Mouse (Mus musculus) spleen, adult 18-20 months (tissue): ENCODE measurements around the gene Pdcd1.
"Not testable (repeated sequence)": the region's sequence is repeated elsewhere in the genome, so short reads cannot be mapped to it uniquely, and the experiment has no call there.

Experiments used
- DNase-seq, 2 experiments: peaks; one replicate each; pipeline ENCODE4 v3.0.0; 2022; ENCODE audit warnings: mixed read lengths in 2 of 2

The Pdcd1 gene

GRCm38 (mm10) chr1:94052373-94052772 lies at the start of gene Pdcd1:
Pdcd1 (minus strand) TSS chr1:94052553.
- no peak for DNase-seq

DNA sequence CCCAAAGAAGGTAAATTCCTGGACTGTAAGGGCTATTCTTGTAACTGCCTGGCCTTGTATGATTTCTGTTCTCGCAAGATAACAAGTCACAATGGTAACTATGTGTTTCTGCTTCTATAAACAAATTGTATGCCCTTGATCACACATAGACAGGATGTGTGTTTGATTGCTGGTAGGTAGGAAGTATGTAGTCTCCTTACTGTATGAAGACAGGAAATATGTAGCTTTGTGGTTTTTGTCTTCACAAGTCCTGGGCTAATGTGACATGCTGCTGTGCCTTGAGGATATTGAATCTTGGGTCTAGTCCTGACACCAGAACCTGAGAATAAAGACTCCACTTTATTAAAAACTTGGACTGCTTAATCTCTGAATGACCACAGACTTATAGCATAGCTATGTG lies 39.4 kb upstream of the Pdcd1 start:
- DNase-seq, result no peak

- no peak for DNase-seq
These were observed 34.1 kb upstream of the Pdcd1 start for GRCm38 (mm10) chr1:94086311-94086898.

GRCm38 (mm10) chr1:94085324-94086105 lies 33.2 kb upstream of the Pdcd1 start:
- DNase-seq, result no peak

DNA sequence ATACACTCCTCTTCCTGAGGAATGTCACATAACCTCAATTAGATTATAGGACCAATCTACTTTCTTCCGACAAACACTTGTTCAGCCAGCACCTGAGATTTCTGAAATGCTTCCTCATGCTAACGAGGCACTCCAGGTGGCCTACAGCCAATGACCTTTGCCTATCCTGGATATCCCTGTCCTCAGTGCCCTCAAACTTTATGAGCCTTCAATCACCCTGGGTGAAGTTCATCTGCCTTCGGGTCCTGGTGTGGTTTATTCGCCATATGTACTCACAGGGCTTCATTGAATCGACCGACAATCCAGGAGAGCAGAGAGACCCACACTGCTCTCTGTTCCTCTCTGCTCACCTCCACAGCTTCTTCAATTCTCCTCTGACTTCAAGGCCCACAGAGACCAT lies 29.4 kb upstream of the Pdcd1 start:
- no peak for DNase-seq

- no peak for DNase-seq
These were observed 28.8 kb upstream of the Pdcd1 start for GRCm38 (mm10) chr1:94081191-94081590.

GRCm38 (mm10) chr1:94080718-94081117 lies 28.4 kb upstream of the Pdcd1 start:
- DNase-seq, result no peak

DNA sequence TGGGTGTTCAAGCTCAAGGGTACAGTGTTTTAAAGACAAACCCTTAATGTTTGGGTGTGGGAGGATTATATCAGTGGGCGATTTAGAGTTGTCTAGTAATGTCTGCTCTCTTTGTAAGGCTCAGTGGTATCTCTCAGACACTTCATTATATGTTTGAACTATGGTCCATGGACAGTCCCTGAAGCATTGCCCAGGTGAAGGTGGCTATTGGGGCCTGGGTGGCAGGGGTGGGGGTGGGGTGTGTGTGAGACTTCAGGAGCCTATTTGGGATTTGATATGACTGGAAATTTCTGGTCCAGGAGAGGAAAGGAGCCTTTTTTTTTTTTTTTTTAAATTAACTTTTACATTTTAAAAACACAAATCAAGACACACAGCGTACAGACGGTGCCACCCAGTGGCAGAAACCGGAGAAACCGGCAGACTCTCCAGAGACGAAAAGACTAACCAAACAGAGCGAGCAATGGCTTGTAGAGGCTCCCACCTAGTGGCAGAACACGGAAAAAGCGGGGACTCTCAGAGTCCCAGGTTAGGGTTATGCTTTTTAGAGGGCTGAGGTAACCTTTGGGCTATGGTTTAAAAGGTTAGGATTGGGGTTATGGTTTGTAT lies 26.6 kb upstream of the Pdcd1 start:
- DNase-seq, result peak; percentile 58 to 77

GRCm38 (mm10) chr1:94078314-94078713 lies 26.0 kb upstream of the Pdcd1 start:
- DNase-seq, result no peak

- no peak for DNase-seq
These were observed 24.3 kb upstream of the Pdcd1 start for GRCm38 (mm10) chr1:94076702-94077101.

- DNase-seq, result no peak
These were observed 22.4 kb upstream of the Pdcd1 start for GRCm38 (mm10) chr1:94074756-94075155.

- DNase-seq, result not testable (repeated sequence)
These were observed 5.9 kb upstream of the Pdcd1 start for GRCm38 (mm10) chr1:94058281-94058680.

DNA sequence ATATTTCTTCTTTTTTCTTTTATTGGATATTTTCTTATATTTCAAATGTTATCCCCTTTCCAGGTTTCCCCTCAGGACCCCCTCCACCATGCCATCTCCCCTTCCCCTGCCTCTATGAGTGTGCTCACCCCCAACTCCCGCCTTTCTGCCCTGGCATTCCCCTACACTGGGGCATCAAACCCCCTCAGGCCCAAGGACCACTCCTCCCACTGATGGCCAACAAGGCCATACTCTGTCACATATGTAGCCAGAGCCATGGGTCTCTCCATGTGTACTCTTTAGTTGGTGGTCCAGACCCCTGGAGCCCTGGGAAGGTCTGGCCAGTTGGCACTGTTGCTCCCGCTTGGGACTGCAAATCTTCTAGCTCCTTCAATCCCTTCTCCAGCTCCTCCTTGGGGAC lies 5.0 kb upstream of the Pdcd1 start:
- no peak for DNase-seq

GRCm38 (mm10) chr1:94055966-94056365 lies 3.6 kb upstream of the Pdcd1 start:
- no peak for DNase-seq

DNA sequence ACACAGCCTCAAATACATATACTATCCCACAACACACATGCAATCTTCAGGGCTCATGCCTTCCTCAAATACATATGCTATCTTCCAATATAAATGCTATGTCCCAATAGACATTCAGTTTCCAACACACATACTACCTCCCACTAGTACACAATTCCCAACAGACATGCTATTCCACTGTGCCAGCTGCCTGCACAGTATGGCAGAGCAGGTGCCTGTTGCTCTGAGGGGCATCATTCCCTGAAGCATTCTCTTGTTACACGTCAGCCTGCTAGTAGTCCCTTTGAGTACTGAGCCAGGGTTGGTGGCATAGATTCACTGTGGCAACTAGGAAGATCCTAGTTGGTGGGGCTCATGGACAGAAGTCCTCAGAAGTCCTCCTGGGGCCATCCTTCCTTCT lies 2.1 kb upstream of the Pdcd1 start:
- DNase-seq, result no peak

GRCm38 (mm10) chr1:94053530-94054216 lies 1.3 kb upstream of the Pdcd1 start:
- DNase-seq, result no peak

GRCm38 (mm10) chr1:94051104-94051503 lies 1.2 kb downstream of the Pdcd1 start:
- DNase-seq, result no peak

GRCm38 (mm10) chr1:94046544-94046943 lies 5.8 kb downstream of the Pdcd1 start:
- DNase-seq, result no peak

- DNase-seq, result no peak
These were observed 6.8 kb downstream of the Pdcd1 start for GRCm38 (mm10) chr1:94045559-94045958.

- no peak for DNase-seq
These were observed 12.0 kb downstream of the Pdcd1 start for GRCm38 (mm10) chr1:94040391-94040790.

DNA sequence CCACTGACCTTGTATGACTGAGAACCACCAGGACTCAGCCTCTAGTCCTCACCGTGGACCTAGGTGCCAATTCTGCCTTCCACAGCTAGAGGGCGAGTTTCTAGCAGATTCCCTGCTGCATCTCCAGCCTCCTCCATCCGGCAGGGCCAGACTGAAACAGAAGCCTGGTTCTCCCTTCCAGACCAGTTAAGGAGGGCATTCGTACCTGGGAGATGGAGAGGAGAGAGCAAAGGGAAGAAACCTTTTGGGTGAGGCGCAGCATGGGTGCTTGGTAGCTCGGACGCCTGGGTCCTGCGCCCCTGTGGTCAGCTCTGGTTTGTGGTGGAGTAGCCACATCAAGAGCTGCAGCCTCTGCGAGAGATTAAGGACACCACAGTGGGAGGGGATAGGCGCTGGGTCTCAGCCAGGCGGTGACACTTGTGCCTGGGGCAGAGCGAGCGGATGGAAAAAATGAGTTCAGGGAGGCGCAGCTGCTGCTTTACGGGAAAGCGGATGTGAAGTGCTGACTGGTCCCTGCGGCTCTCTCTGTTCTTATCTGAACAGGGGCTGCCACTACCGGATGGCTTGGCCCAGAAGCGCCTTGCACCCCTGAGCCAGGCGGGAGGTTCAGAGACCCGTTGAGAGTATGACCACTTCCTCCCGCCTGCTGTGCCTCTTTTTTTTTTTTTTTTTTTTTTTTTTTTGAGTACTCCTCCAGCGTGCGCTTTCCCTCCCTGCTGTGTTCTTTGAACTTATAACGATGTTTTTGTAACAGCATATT lies 17.2 kb downstream of the Pdcd1 start:
- DNase-seq, result peak; percentile 53 to 67

GRCm38 (mm10) chr1:94033075-94033602 lies 19.2 kb downstream of the Pdcd1 start:
- DNase-seq, result no peak

- DNase-seq, result no peak
These were observed 23.6 kb downstream of the Pdcd1 start for GRCm38 (mm10) chr1:94028741-94029140.
